Mouse (Mus musculus) retina, postnatal 7 days (tissue): ENCODE results near the gene Ccl7.

ENCODE experiments used
- DNase-seq: peaks from one replicate; pipeline ENCODE4 v3.0.0-alpha.2; 2012; ENCODE audit warnings: low read depth, low spot score

The Ccl7 gene

DNA sequence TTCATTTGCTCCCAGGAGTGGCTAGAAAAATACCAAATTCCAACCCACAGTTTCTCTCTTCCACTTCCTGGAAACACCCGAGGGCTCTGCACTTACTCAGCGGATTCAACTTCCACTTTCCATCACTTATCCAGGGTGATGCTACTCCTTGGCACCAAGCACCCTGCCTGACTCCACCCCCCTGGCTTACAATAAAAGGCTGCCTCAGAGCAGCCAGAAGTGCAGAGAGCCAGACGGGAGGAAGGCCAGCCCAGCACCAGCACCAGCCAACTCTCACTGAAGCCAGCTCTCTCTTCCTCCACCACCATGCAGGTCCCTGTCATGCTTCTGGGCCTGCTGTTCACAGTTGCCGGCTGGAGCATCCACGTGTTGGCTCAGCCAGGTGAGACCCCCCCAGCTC lies 10.2 kb upstream of the Ccl7 start, which contains the start of gene Ccl2:
Gene Ccl2, plus strand, starts transcription at position 216 of the 400 bp plus-strand sequence.
- no peak for DNase-seq

- no peak for DNase-seq
These were observed 9.7 kb upstream of the Ccl7 start for GRCm38 (mm10) chr11:82035857-82036256.

GRCm38 (mm10) chr11:82038535-82038934 lies 7.0 kb upstream of the Ccl7 start, which contains the start of gene Gm17268:
Gm17268 (minus strand) TSS chr11:82038562.
- no peak for DNase-seq

GRCm38 (mm10) chr11:82039132-82039660 lies 6.3 kb upstream of the Ccl7 start:
- no peak for DNase-seq

- no peak for DNase-seq
These were observed 3.8 kb upstream of the Ccl7 start for GRCm38 (mm10) chr11:82041671-82042080.

DNA sequence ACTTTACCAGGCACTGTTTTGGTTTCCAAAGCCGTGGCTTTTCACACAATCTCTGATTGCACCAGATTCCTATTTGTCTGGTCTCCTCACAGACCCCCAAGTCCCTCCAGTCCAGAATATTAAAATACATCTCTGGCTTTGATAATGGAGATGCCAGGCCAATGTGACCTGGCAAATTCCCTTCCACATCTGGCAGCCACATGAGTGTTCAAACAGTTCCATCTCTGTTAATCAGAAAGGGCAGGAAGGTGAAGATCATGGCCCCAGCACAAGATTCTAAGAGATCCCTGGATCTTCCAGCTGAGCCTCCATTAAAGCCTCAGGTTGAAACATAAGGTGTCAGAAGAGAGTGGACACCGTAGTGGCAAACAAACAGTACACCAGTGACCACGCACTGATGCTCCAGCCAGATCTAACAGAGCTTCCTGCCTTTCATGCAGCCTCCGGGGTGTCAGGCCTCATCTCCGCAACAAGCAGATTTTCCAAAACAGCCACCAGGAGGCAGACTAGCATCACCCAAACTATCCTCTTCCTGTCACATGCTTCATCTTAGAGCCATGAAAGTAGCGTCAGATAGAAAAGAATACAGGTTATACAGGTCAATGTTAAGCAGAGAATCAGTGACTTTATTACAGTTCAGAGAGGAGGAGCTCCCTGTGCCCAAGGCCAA lies 2.4 kb downstream of the Ccl7 start:
- DNase-seq: peak; percentile 35

DNA sequence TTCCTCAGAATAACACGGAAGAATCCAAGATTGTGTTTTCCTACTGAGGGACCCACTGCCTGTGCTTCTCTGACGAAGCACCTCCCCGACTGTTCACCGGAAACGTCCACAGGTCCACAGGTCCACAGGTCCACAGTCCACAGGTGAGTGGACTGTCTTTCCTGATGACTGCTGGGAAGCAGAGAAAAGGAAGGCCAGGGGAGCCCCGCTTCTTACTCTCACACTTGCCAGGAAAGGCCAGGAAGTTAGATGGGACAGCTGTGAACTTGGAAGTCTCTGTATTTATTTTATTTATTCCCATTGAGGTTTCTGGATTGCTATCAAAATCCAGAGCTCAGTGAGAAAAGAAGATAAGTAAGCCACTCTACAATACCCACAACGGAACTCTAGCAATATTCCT lies 8.3 kb downstream of the Ccl7 start:
- DNase-seq: no peak

GRCm38 (mm10) chr11:82057646-82058045 lies 12.1 kb downstream of the Ccl7 start, which contains the start of gene Ccl11:
Ccl11 (plus strand) TSS chr11:82057823.
- DNase-seq: no peak

GRCm38 (mm10) chr11:82062226-82062625 lies 16.7 kb downstream of the Ccl7 start:
- no peak for DNase-seq

GRCm38 (mm10) chr11:82063454-82063853 lies 17.9 kb downstream of the Ccl7 start:
- DNase-seq: no peak

DNA sequence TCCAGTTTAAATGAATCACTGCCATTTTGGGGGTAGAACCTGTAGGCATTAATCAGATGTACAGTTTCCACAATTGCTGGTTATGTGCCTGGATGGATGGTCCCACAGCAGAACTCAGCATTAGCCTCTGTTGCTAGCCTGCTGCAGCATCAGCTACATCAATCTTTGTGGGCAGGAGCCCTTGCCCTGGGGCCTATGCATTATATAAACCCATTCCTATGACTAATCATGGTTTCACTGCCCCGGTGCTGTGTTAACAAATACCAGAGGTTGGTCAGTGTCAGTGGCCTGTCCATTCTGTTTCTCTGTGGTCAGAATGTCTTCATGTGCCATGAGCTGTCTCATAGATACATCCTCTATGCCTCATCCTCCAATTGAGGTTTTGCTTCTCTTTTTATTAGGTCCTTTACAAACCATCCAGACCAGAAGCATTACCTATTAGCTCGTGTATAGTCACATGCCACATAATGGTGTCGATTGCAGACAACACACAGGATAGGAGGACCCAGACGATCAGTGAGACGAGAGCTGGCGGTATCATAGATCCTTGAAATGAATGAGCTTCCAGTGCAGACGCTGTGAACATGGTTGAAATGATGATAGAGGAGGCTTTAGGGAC lies 21.6 kb downstream of the Ccl7 start:
- no peak for DNase-seq

- DNase-seq: no peak
These were observed 25.6 kb downstream of the Ccl7 start for GRCm38 (mm10) chr11:82071076-82071475.

GRCm38 (mm10) chr11:82072374-82072773 lies 26.9 kb downstream of the Ccl7 start:
- DNase-seq: no peak

DNA sequence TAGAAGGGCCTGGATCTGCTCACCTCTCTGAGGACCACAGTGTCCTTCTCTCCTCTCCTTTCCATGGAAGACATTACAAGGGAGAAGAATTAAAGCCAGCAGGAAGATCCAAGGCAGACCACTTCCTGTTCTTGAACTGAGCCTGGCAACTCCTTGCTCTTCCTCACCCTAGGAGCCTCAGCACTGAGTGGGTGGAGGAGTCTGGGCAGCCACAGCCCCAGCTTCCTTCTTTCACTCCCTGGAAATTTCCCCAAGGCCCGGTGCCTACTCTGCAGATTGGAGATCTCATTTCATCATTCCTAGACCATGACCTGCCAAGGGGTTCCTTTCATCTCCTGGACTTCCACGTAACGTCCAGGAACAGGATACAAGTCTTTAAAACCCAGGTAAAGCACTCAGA lies 27.5 kb downstream of the Ccl7 start:
- DNase-seq: no peak

- no peak for DNase-seq
These were observed 28.2 kb downstream of the Ccl7 start for GRCm38 (mm10) chr11:82073686-82074085.

DNA sequence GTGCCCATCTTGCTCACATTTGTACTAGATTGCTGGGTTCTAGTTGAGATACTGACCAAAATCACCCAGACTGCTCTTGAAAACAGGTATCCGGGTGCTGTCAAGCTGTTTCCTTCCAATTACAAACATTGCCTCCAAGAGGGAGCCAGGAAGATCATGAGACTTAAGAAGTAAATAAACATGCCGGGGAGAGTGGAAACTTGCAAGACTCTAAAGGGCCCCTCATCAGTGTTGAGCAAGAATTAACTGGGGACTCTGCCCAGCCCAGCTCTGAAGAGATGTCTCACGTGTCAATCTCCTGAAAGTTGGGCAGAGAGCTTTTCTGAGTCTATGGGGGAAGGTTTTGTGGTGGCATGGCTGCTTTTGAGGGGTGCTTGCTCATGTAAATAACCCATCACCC lies 31.5 kb downstream of the Ccl7 start:
- DNase-seq: no peak

DNA sequence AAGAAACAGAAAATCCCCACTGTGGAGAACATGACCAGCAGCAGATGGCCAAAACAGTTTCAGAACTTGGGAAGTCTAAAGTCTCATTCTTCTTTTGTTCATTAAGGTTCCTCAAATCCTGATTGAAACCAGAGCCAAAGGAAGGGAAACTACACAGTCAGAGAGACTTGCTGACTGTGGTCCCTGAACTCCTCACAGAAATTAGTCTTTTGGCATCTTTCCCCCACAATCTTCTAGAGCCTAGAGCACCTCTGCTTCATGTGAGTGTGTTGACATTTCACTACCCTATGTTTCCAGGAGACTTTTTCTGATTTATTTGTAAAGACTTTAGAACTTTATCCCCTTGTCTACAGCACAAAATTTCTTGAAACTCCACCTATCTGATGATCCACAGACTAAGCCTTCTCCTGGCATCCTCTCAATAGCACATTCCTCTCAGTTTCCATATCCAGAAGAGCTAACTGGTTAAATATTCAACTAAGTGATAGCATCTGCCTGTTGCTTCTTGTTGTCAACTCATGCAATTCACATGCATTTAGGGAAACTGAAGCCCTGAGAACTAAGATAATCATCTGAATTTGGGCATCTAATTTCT lies 32.7 kb downstream of the Ccl7 start:
- DNase-seq: no peak

DNA sequence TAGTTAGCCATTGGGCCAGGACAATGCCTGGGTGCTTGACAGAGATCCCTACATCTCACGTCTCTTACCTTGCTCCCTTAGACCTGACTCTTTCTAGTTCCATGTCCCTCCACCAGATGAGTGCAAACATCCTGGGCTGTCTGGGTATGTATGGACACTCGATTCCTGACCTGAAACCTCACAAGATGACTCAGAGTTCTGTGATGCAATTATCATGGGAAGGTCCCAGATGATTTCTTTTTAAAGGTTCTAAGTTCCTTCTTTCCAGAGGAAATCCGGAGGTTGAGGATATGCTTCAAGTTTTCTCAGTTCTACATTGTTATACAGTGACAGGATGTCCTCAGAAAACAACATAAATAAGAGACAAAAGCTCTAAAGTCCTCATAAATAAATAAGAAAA lies 35.4 kb downstream of the Ccl7 start:
- no peak for DNase-seq

- no peak for DNase-seq
These were observed 38.8 kb downstream of the Ccl7 start for GRCm38 (mm10) chr11:82084360-82084759.
